Mouse (Mus musculus) liver, embryonic 13.5 days (tissue): ENCODE measurements around the gene 1500009L16Rik. TPM values are rescaled to one million over a fixed set of nuclear protein-coding genes. Genes with fewer than 3 reads are reported as not detected.

Experiments used
- ATAC-seq: fragments of 200-750 bp; cut with Nextera tagmentation; 2 replicates; pipeline ENCODE4 v1.8.0; 2017; ENCODE audit warnings: low read depth, mild to moderate bottlenecking, moderate number of reproducible peaks, moderate library complexity
- DNase-seq: peaks from one replicate; pipeline ENCODE4 v3.0.0; 2022
- H3K27ac ChIP-seq: fragments of 300-500 bp; sonication (generic); 2 replicates; pipeline ENCODE4 v1.5.1; 2015; ENCODE audit warnings: moderate library complexity, mild to moderate bottlenecking, inconsistent platforms
- H3K27me3 ChIP-seq: fragments of 300-500 bp; sonication (generic); 2 replicates; pipeline ENCODE4 v1.6.1; 2015; ENCODE audit warnings: mild to moderate bottlenecking, inconsistent platforms
- H3K36me3 ChIP-seq: fragments of 300-500 bp; sonication (generic); 2 replicates; pipeline ENCODE4 v1.6.1; 2015; ENCODE audit warnings: mild to moderate bottlenecking, inconsistent platforms
- H3K4me1 ChIP-seq: fragments of 300-500 bp; sonication (generic); replicated peaks from 2 replicates; pipeline ENCODE4 v1.6.1; 2015; ENCODE audit warnings: inconsistent platforms
- H3K4me2 ChIP-seq: fragments of 300-500 bp; sonication (generic); 2 replicates; pipeline ENCODE4 v1.6.1; 2015; ENCODE audit warnings: inconsistent platforms, mild to moderate bottlenecking, moderate library complexity
- H3K4me3 ChIP-seq: fragments of 300-500 bp; sonication (generic); replicated peaks from 2 replicates; pipeline ENCODE4 v1.5.1; 2015; ENCODE audit warnings: mild to moderate bottlenecking, inconsistent platforms
- H3K9ac ChIP-seq: fragments of 300-500 bp; sonication (generic); 2 replicates; pipeline ENCODE4 v1.6.1; 2015; ENCODE audit warnings: mild to moderate bottlenecking, inconsistent platforms
- H3K9me3 ChIP-seq: fragments of 300-500 bp; sonication (generic); replicated peaks from 2 replicates; pipeline ENCODE4 v1.6.1; 2016; ENCODE audit warnings: inconsistent platforms
- WGBS: fragments of 180-500 bp; shearing (Covaris S2); methylation state at CpG from one replicate; pipeline ENCODE4 v1.1.7; 2015; ENCODE audit not compliant: insufficient replicate concordance; 5-methylcytosine and 5-hydroxymethylcytosine counted together
- polyA plus RNA-seq: library from polyadenylated mRNA; unstranded; fragments of >200 nt; fragmentation: Nextera tagmentation; extraction: Ambion mirVana; gene quantifications from 2 replicates; pipeline ENCODE4 v1.2.1, GENCODE M21; 2015

The 1500009L16Rik gene
- polyA plus RNA-seq, 1 experiment from 2014 or later = 2.3 TPM

DNA sequence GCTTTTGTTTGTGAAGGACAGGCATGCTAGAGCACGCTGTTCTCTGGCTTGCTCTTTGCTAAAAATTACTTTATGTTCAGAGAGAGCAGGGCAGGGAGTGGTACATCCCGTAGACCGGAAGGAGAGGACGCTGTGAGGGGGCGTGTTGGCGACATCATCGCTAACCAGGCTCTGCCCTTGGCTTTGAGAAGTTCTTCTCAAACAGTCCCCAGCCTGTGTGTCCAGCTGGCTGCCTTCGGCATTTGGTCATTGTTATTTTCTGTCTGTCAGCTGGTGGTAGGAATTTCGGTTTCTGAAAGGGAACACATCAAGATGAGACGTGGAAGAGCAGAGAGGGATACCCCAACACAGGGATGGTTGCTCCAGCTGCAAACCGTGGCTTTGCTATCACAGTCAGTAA, 3.5 kb downstream of the 1500009L16Rik start:
- H3K9me3 ChIP-seq = no peaks in the 10 kb centered on the region
- peaks cover 24% of the 10 kb centered on the region for H3K27me3 ChIP-seq
- DNase-seq (no peak), ATAC-seq (no peak)
- no peak overlapping the region for H3K27ac ChIP-seq
- H3K4me1 ChIP-seq = peaks cover 8% of the 10 kb centered on the region; the same call in 1 of the 2 replicates
- no peak overlapping the region for H3K4me3 ChIP-seq
- no peak overlapping the region for H3K4me2 ChIP-seq
- WGBS = 63% methylated on average over 11 of the region's 11 CpGs
- no peak overlapping the region for H3K9ac ChIP-seq
- H3K36me3 ChIP-seq = no peaks in the 10 kb centered on the region

DNA sequence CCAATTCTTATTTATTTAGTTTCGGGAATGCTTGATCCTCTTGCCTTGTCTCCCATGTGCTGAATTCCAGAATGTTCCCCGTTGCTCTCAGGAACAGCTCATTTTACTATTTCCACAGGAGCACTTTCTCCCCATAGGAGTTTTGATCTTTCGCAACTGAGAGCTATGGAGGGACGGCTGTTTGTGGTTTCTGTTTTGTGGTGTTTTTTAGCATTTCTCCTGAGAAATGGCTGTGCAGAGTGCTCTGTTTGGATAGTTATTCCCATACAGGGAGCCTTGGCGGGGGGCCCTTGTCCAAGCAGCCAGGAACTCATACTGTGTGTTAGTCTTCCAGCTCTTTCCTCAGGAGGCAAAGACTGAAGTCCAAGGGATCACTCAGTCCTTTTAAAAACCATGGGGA, 5.2 kb downstream of the 1500009L16Rik start:
- H3K36me3 ChIP-seq = no peaks in the 10 kb centered on the region
- H3K27me3 ChIP-seq = peaks cover 12% of the 10 kb centered on the region
- H3K4me1 ChIP-seq = peaks cover 8% of the 10 kb centered on the region; the same call in 1 of the 2 replicates
- no peaks in the 10 kb centered on the region for H3K9me3 ChIP-seq
- no peak overlapping the region for H3K9ac ChIP-seq
- ATAC-seq (no peak), DNase-seq (no peak)
- no peak overlapping the region for H3K27ac ChIP-seq
- H3K4me3 ChIP-seq = no peak overlapping the region
- no peak overlapping the region for H3K4me2 ChIP-seq
- WGBS = 61% methylated on average over 5 of the region's 5 CpGs

DNA sequence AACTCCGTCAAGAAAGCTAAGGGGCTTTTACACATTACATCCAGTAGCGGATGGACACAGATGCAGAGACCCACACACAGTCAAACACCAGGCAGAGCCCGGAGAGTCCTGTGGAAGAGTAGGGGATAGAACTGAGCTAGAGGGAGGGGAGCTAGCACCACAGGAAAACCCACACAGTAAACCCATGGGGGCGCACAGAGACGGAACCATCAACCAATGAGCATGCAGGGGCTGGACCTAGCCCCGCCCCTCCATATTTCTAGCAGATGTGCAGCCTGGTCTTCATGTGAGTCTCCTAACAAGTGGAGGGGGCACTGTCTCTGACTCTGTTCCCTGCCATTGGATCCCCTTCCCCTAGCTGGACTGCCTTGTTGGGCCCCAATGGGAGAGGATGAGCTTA, 5.9 kb downstream of the 1500009L16Rik start:
- Histone ChIP-seq H3K9ac (no peak overlapping the region), H3K4me2 (no peak overlapping the region), H3K4me3 (no peak overlapping the region), H3K27ac (no peak overlapping the region), H3K27me3 (peaks cover 5% of the 10 kb centered on the region), H3K4me1 (0 out of 2 replicates have a peak, but pooled peaks cover 3% of the 10 kb centered on the region), H3K36me3 (no peaks in the 10 kb centered on the region), H3K9me3 (no peaks in the 10 kb centered on the region)
- no peak for DNase-seq
- WGBS = 63% methylated on average over 6 of the region's 6 CpGs
- no peak for ATAC-seq

DNA sequence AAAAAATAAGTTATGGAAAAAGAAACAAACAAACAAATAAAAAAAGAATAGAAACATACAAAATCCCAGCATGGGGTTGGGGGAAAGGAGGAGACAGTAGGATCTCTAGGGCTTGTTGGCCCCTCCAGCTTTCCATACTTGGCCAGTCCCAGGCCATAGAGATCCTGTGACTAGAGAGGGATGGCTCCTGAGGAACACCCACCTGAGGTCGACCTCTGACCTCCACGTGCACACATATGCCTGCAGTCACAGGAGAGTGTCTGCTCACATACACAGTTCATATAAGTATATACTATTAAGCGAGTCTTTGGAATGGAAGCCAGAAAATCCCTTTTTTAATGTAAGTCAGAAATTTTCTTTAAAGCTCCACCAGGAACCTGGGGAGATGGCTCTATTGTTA, 6.4 kb downstream of the 1500009L16Rik start:
- Histone ChIP-seq H3K4me1 (no peaks in the 10 kb centered on the region), H3K27ac (no peak overlapping the region), H3K4me3 (no peak overlapping the region), H3K9me3 (0 out of 2 replicates have a peak, but pooled peaks cover 3% of the 10 kb centered on the region), H3K27me3 (no peaks in the 10 kb centered on the region), H3K9ac (no peak overlapping the region), H3K36me3 (no peaks in the 10 kb centered on the region), H3K4me2 (no peak overlapping the region)
- WGBS = 77% methylated on average over 3 of the region's 3 CpGs
- DNase-seq = no peak
- ATAC-seq = no peak

DNA sequence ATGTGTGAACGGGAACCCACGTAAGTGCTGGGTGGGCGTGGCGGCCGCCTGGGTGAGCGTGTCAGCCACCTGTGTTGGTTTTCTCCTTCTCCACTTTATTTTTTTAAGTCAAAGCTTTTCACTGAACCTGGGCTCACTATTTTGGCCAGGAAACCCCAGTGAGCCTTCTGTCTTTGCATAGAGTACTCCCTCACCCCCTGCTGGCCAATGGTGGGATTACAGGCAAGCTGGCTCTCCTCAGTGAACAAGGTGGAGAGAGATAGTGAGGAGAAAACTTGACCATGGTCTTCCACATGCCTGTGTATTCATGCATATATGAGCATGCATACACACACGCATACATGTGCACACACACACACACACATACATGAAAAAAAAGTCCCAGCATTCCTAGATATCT, 6.8 kb downstream of the 1500009L16Rik start:
- Histone ChIP-seq H3K36me3 (no peaks in the 10 kb centered on the region), H3K9me3 (0 out of 2 replicates have a peak, but pooled peaks cover 5% of the 10 kb centered on the region), H3K4me2 (no peak overlapping the region), H3K27ac (no peak overlapping the region), H3K9ac (no peak overlapping the region), H3K4me3 (no peak overlapping the region), H3K4me1 (no peaks in the 10 kb centered on the region), H3K27me3 (no peaks in the 10 kb centered on the region)
- WGBS = 15% methylated on average over 7 of the region's 7 CpGs
- ATAC-seq = no peak
- peak; percentile 38 for DNase-seq

DNA sequence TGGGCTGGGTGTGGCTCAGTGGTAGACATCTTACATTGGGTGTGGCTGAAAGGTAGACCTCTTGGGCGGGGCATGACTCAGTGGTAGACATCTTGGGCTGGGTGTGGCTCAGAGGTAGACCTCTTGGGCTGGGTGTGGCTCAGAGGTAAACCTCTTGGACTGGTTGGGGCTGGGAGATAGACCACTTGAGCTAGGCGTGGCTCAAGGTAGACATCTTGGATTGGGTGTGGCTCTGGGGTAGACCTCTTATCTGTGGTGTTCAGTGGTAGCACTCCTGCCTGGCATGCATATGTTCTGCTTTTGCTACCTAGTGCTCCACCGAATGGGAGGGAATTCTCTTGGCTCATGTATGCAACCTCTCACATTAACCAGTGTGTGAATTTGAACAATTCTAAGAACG, 11.1 kb downstream of the 1500009L16Rik start:
- ATAC-seq (no peak), DNase-seq (no peak)
- no peaks in the 10 kb centered on the region for H3K36me3 ChIP-seq
- WGBS = 50% methylated on average over 4 of the region's 4 CpGs
- no peak overlapping the region for H3K9ac ChIP-seq
- no peaks in the 10 kb centered on the region for H3K4me1 ChIP-seq
- H3K27me3 ChIP-seq = no peaks in the 10 kb centered on the region
- H3K27ac ChIP-seq = no peak overlapping the region
- H3K4me2 ChIP-seq = no peak overlapping the region
- no peak overlapping the region for H3K4me3 ChIP-seq
- H3K9me3 ChIP-seq = peaks cover 5% of the 10 kb centered on the region; the same call in 1 of the 2 replicates

DNA sequence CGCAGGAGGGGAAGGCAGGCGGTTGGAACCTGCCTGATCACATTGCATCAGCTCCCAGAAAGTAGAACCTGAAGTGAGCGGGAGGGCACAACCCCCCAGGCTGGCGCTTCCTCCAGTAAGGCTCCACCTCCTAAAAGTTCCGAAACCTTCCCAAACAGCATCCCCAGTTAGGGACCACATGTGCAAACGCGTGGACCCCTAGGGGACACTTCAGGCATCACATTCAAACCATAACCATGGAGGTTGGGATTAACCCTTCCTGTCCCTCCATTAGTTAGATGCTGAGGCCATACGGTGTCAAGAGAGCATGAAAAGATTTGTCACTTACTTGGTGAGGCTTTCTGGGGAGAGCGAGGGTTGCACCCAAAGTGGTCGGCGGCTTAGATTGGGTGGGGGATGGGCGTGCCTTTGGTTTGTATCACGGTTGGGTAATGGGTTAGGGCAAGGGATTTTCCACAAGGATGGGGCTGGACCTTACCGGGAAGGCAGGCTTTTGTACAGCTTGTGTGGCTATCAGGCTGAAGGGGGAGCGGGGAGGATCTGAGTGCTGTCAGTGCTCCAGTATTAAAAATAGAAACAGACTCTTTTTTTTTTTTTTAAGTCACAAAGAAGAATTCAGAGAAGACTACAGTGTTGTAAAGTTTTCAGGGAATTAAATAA, 16.5 kb downstream of the 1500009L16Rik start:
- no peak overlapping the region for H3K27ac ChIP-seq
- H3K27me3 ChIP-seq = no peaks in the 10 kb centered on the region
- H3K4me3 ChIP-seq = no peak overlapping the region
- no peak overlapping the region for H3K4me2 ChIP-seq
- peaks cover 9% of the 10 kb centered on the region for H3K9me3 ChIP-seq
- no peaks in the 10 kb centered on the region for H3K4me1 ChIP-seq
- WGBS = 67% methylated on average over 15 of the region's 15 CpGs
- ATAC-seq = no peak
- DNase-seq = no peak
- H3K36me3 ChIP-seq = no peaks in the 10 kb centered on the region
- H3K9ac ChIP-seq = no peak overlapping the region

DNA sequence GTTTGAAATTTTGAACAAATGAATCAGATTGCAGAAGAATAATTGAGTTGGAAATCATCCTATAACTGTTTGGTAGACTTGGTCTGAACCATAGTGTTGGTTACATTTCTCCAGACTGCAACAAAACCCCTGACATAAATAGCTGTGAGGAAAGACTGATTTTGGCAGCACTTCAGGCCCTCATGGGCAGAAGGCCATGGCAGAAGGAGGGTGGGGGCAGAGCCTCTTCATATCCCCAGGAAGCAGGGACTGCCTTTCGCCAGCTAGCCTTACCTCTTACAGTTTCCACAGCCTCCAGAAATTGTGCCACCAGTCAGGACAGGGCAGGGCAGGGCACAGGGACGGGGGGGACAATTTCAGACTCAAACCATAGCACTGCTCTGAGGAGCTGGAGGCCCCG, 22.0 kb downstream of the 1500009L16Rik start:
- DNase-seq = no peak
- no peak for ATAC-seq
- no peak overlapping the region for H3K27ac ChIP-seq
- H3K9ac ChIP-seq = no peak overlapping the region
- 61% methylated on average over 3 of the region's 3 CpGs for WGBS
- no peak overlapping the region for H3K4me2 ChIP-seq
- peaks cover 11% of the 10 kb centered on the region for H3K9me3 ChIP-seq
- no peaks in the 10 kb centered on the region for H3K27me3 ChIP-seq
- no peak overlapping the region for H3K4me3 ChIP-seq
- no peaks in the 10 kb centered on the region for H3K36me3 ChIP-seq
- H3K4me1 ChIP-seq = no peaks in the 10 kb centered on the region

DNA sequence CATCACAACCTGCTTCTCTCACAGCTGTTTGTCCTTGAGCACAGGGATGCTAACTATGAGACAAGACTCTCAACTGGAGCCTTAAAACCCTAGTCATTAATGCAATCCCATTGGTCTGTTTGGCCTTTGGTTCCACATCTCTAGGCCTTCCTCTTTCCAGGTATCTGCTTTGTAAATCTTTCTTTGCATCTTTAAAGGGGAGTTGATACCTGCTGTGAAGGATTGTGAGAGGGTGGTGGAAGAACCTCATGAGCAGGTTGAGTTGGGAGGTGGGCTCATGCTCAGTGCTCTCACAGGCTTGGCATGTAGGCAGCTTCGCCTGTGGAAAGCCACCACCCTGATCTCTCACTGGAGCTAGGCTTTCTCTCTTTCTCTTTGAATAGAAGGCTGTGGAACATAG, 30.4 kb downstream of the 1500009L16Rik start:
- 40% methylated on average over 1 of the region's 1 CpGs for WGBS
- H3K27me3 ChIP-seq = no peaks in the 10 kb centered on the region
- no peaks in the 10 kb centered on the region for H3K36me3 ChIP-seq
- H3K4me3 ChIP-seq = no peak overlapping the region
- no peak overlapping the region for H3K27ac ChIP-seq
- no peaks in the 10 kb centered on the region for H3K9me3 ChIP-seq
- ATAC-seq (no peak), DNase-seq (no peak)
- H3K9ac ChIP-seq = no peak overlapping the region
- H3K4me2 ChIP-seq = no peak overlapping the region
- no peaks in the 10 kb centered on the region for H3K4me1 ChIP-seq

DNA sequence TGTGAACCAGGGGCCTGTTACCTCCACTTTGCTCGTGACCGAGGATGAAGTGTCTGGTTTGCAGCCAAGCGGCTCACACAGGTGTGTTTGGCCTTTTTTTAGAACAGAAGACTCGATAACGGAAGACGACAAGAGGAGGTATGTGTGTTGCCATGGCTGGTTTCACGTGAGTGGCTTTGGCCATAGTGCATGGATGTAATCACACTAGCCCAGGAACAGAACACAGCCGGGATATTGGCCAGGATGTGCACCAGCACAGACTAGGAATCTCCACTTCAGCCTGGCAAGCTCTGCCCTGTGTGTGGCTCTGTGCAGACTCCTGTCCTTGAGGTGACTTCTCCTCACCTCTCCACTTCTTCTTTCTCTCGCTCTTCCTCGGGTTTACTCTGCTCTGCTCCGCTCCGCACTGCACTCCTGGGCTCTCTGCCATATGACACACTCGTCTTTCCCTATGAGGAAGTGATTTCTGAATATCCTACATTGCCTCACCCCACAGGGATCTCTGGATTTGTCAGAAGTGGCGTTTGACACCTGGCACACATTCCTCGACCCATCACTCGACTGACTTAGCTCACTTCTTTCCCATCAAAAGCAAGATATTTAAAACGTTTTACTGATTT, 34.8 kb downstream of the 1500009L16Rik start:
- DNase-seq (no peak), ATAC-seq (no peak)
- WGBS = 68% methylated on average over 17 of the region's 17 CpGs
- Histone ChIP-seq H3K4me2 (no peak overlapping the region), H3K36me3 (no peaks in the 10 kb centered on the region), H3K27me3 (no peaks in the 10 kb centered on the region), H3K9me3 (no peaks in the 10 kb centered on the region), H3K27ac (no peak overlapping the region), H3K9ac (no peak overlapping the region), H3K4me3 (no peak overlapping the region), H3K4me1 (no peaks in the 10 kb centered on the region)

DNA sequence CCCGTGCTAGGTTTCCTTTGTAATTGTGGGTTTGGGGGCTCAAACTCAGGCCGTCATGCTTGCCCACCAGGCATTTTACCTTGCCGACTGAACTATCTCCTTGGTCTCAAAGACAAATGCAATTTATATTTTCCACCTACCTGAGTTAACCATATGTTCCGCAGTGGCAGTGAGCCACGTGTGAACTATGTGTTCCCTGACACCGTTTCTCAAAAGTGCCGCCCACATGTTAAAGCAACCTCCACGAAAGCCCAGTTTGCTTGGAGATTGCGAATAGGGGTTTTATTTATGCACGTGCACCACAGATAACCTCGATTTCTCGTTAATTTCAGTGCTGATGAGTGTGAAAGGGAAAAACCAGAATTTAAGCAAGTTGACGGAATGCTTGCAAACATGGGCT, 36.1 kb downstream of the 1500009L16Rik start:
- H3K27ac ChIP-seq = no peak overlapping the region
- H3K36me3 ChIP-seq = no peaks in the 10 kb centered on the region
- no peak for DNase-seq
- no peak for ATAC-seq
- no peaks in the 10 kb centered on the region for H3K9me3 ChIP-seq
- H3K27me3 ChIP-seq = no peaks in the 10 kb centered on the region
- WGBS = 72% methylated on average over 13 of the region's 13 CpGs
- H3K4me2 ChIP-seq = no peak overlapping the region
- no peak overlapping the region for H3K4me3 ChIP-seq
- no peaks in the 10 kb centered on the region for H3K4me1 ChIP-seq
- H3K9ac ChIP-seq = no peak overlapping the region

DNA sequence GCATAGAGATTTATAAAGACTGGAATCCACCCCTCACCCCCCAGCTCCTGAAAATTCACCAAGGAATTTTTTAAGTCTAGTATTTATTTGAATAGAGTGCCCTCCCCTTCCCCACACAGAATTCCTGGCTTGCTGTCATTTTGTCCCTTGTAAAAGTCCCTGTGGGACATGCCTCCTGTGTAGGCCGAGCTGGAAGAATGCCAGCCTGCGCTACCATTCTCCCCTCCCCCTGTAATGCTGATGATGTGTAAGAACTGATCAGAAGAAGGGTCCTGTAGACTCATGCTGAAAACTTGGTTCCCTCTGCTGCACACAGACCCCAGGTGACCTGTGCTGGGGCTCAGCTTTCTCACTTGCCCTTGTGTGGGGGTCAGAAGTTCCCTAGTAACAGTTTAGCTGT, 37.9 kb downstream of the 1500009L16Rik start:
- H3K9ac ChIP-seq = no peak overlapping the region
- WGBS = 63% methylated on average over 2 of the region's 2 CpGs
- no peak overlapping the region for H3K4me2 ChIP-seq
- no peaks in the 10 kb centered on the region for H3K36me3 ChIP-seq
- H3K9me3 ChIP-seq = no peaks in the 10 kb centered on the region
- H3K4me3 ChIP-seq = no peak overlapping the region
- no peaks in the 10 kb centered on the region for H3K27me3 ChIP-seq
- no peaks in the 10 kb centered on the region for H3K4me1 ChIP-seq
- no peak for ATAC-seq
- H3K27ac ChIP-seq = no peak overlapping the region
- DNase-seq = no peak
